9 mouse cellular contexts compared by ENCODE assay signal in the genomic region with DNA sequence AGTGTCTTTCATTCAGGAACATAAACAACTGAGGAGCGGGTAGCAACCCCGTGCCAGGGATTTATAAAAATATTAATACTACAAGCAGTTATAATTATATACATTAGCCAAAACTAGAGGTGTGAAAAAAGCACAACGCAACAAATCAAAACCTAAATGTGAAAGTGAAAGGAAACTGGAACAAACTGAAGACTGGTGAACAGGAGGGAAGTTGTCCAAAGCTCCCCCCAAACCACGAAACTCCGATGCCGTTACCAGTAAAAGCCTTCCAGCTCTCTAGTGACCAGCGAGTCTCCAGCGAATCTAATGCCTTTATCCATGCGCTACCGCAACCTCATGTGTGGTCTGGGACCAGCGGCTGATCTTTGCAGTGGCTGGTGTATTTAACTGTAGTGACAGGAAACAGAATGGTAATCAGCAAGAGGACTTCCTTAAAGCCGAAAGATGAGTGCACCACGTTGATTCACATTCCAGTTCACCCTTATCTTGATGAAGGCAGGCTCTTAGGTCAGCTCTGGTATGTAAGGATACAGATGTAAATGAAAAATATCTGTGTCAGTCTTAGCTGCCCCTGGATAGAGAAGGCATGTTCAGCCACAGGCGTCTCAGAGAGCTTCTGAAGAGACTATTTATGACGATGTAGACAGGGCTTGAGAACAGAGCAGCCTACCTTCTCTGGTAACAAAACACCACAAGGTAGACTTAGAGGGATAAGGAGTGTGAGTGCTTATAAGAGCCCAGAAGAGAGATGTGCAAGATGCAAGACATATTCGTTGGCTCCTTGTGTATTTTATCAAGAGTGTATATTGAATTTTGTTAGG.
DNase-seq lines count a peak whose midpoint lies in the region; ATAC-seq and TF ChIP-seq lines count a peak whose summit lies in the region.
"Had no signal": no experiment of that assay in that cellular context is flagged by ENCODE, and none has a peak within 500 bp of the region (broad histone marks: within the 10 kb centered on the region; RNA-seq: fewer than 3 reads in every experiment).

No protein-coding gene starts in this region.

- H3K4me3 ChIP-seq in lung, adult 2 months (replicated peaks; ENCODE audit: extremely low read depth, low read depth, low read length): peak overlapping the region; percentile 97
- H3K4me3 ChIP-seq in intestine, embryonic 14.5 days (ENCODE audit: low read depth, low read length): peak overlapping the region; percentile 31
- H3K4me3 ChIP-seq in megakaryocyte, embryonic 14.5 days (replicated peaks): peak overlapping the region; percentile 91
- no peak overlapping the region for H3K4me3 ChIP-seq in forebrain, embryonic 14.5 days (ENCODE audit: low read depth, low read length)
- no peak overlapping the region for H3K4me3 ChIP-seq in hindbrain, embryonic 14.5 days (replicated peaks; ENCODE audit: low read length)
- no peak overlapping the region for H3K4me3 ChIP-seq in layer of hippocampus, adult 2 months

- no peaks in the 10 kb centered on the region for H3K4me1 ChIP-seq in lung, adult 2 months (ENCODE audit: control insufficient read depth, insufficient read depth, low read length)
- peaks cover 4% of the 10 kb centered on the region; the same call in 1 of the 2 replicates for H3K4me1 ChIP-seq in intestine, embryonic 14.5 days (replicated peaks; ENCODE audit: control insufficient read depth, insufficient read depth, low read length)
- peaks cover 9% of the 10 kb centered on the region for H3K4me1 ChIP-seq in megakaryocyte, embryonic 14.5 days
- no peaks in the 10 kb centered on the region for H3K4me1 ChIP-seq in forebrain, embryonic 14.5 days (ENCODE audit: control insufficient read depth, insufficient read depth, low read length)
- H3K4me1 ChIP-seq in hindbrain, embryonic 14.5 days (replicated peaks; ENCODE audit: control insufficient read depth, insufficient read depth, low read length): no peaks in the 10 kb centered on the region

- TF ChIP-seq POLR2A in lung, adult 2 months (IDR thresholded peaks at IDR 0.05; ENCODE audit: borderline replicate concordance, extremely low read depth, low read depth, low read length): no peak

- no peak for TF ChIP-seq CTCF in lung, adult 2 months (IDR thresholded peaks at IDR 0.05; ENCODE audit: insufficient read depth, low read length)
- TF ChIP-seq CTCF in layer of hippocampus, adult 2 months (conservative IDR thresholded peaks at IDR 0.05): no peak

- H3K27ac ChIP-seq in intestine, embryonic 14.5 days (ENCODE audit: low read depth): no peak overlapping the region
- no peak overlapping the region for H3K27ac ChIP-seq in forebrain, embryonic 14.5 days (ENCODE audit: low read depth, low read length)
- no peak overlapping the region for H3K27ac ChIP-seq in hindbrain, embryonic 14.5 days
- H3K27ac ChIP-seq in layer of hippocampus, adult 2 months: no peak overlapping the region

- H3K27me3 ChIP-seq in intestine, embryonic 14.5 days (replicated peaks; ENCODE audit: control insufficient read depth, insufficient read depth, low read length): no peaks in the 10 kb centered on the region
- no peaks in the 10 kb centered on the region for H3K27me3 ChIP-seq in megakaryocyte, embryonic 14.5 days (replicated peaks)
- no peaks in the 10 kb centered on the region for H3K27me3 ChIP-seq in forebrain, embryonic 14.5 days (replicated peaks; ENCODE audit: control insufficient read depth, insufficient read depth, low read length)
- H3K27me3 ChIP-seq in hindbrain, embryonic 14.5 days (ENCODE audit: control insufficient read depth, insufficient read depth, low read length): no peaks in the 10 kb centered on the region

- H3K9ac ChIP-seq in intestine, embryonic 14.5 days (ENCODE audit: low read length): 0 out of 2 replicates have a peak overlapping the region, but pooled peaks have one; percentile 8
- H3K9ac ChIP-seq in forebrain, embryonic 14.5 days (ENCODE audit: low read length): no peak overlapping the region
- H3K9ac ChIP-seq in hindbrain, embryonic 14.5 days: no peak overlapping the region

- WGBS in lung, adult 2 months: 24% methylated on average over 16 of the region's 16 CpGs
- WGBS in intestine, embryonic 14.5 days: 37% methylated on average over 16 of the region's 16 CpGs
- WGBS in forebrain, embryonic 14.5 days: 89% methylated on average over 16 of the region's 16 CpGs
- 80% methylated on average over 16 of the region's 16 CpGs for WGBS in hindbrain, embryonic 14.5 days

- ATAC-seq in intestine, embryonic 14.5 days (replicated peaks; ENCODE audit: low FRiP score, low TSS enrichment, low read depth): no peak
- no peak for ATAC-seq in forebrain, embryonic 14.5 days
- no peak for ATAC-seq in hindbrain, embryonic 14.5 days (ENCODE audit: low FRiP score)

- H3K9me3 ChIP-seq in intestine, embryonic 14.5 days (ENCODE audit: control insufficient read depth, low read length): no peaks in the 10 kb centered on the region
- peaks cover 7% of the 10 kb centered on the region; the same call in 1 of the 2 replicates for H3K9me3 ChIP-seq in megakaryocyte, embryonic 14.5 days
- H3K9me3 ChIP-seq in forebrain, embryonic 14.5 days (replicated peaks; ENCODE audit: control insufficient read depth, low read length): no peaks in the 10 kb centered on the region
- no peaks in the 10 kb centered on the region for H3K9me3 ChIP-seq in hindbrain, embryonic 14.5 days (ENCODE audit: control insufficient read depth, low read length)

- peak overlapping the region; percentile 50 for H3K4me2 ChIP-seq in intestine, embryonic 14.5 days (ENCODE audit: low read length)
- no peak overlapping the region for H3K4me2 ChIP-seq in forebrain, embryonic 14.5 days (ENCODE audit: low read length)
- H3K4me2 ChIP-seq in hindbrain, embryonic 14.5 days (replicated peaks): no peak overlapping the region

- DNase-seq in lung, adult 2 months: peak; percentile 5
- no peak for DNase-seq in lung, adult 18-20 months
- peak; percentile 57 for DNase-seq in intestine, embryonic 14.5 days (ENCODE audit: low spot score)
- DNase-seq in thymus, postnatal 4 days: peak; percentile 32
- DNase-seq in forebrain, embryonic 14.5 days (ENCODE audit: low spot score): no peak
- DNase-seq in hindbrain, embryonic 14.5 days (ENCODE audit: low spot score): no peak
- no peak for DNase-seq in layer of hippocampus, adult 2 months (ENCODE audit: low spot score in 2 of 2)
- DNase-seq: kidney, postnatal 14 days had no signal

- H3K36me3 ChIP-seq in intestine, embryonic 14.5 days (ENCODE audit: control insufficient read depth, insufficient read depth, low read length): no peaks in the 10 kb centered on the region
- no peaks in the 10 kb centered on the region for H3K36me3 ChIP-seq in megakaryocyte, embryonic 14.5 days (replicated peaks; ENCODE audit: low read length)
- no peaks in the 10 kb centered on the region for H3K36me3 ChIP-seq in forebrain, embryonic 14.5 days (ENCODE audit: control insufficient read depth, insufficient read depth, low read length)
- H3K36me3 ChIP-seq in hindbrain, embryonic 14.5 days (replicated peaks; ENCODE audit: control insufficient read depth, insufficient read depth): no peaks in the 10 kb centered on the region

Comparison
In these comparisons a context has a peak if more than half of its experiments do, and no peak if none do; other contexts are left out.
1. DNase-seq: peak in lung, adult 2 months (single experiment), intestine, embryonic 14.5 days (single experiment) and thymus, postnatal 4 days (single experiment); none in lung, adult 18-20 months (0 of 2), forebrain, embryonic 14.5 days (single experiment), hindbrain, embryonic 14.5 days (single experiment) and layer of hippocampus, adult 2 months (0 of 2).
2. H3K4me3 ChIP-seq: peak in lung, adult 2 months (single experiment), intestine, embryonic 14.5 days (single experiment) and megakaryocyte, embryonic 14.5 days (single experiment); none in forebrain, embryonic 14.5 days (single experiment), hindbrain, embryonic 14.5 days (single experiment) and layer of hippocampus, adult 2 months (single experiment).